In the genomic region with DNA sequence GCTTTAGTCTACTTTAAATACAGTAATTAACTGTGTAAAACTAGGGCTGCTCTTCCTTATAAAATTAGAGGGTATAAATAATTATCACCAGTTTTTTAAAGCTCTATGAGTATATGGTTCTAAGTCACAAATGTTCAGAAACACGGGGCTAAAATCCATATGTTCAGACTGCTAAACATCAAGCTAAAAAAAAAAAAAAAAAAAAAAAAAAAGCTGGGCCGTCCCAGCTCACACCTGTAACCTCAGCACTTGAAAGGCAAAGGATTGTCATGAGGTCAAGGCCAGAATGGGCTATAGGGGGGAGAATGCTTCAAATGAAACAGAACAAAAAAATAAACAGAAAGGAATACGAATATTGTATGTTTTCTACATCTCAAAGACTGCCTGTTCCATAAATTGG, we compare ENCODE assay signal across 8 mouse cellular contexts. TPM values are rescaled to one million over a fixed set of nuclear protein-coding genes. Genes with fewer than 3 reads are reported as not detected.
DNase-seq lines count a peak whose midpoint lies in the region; ATAC-seq and TF ChIP-seq lines count a peak whose summit lies in the region.

No protein-coding gene starts in this region.

- TF ChIP-seq EP300 in ES-Bruce4 (IDR thresholded peaks at IDR 0.05; ENCODE audit: insufficient read depth, low read depth, low read length) = no peak
- no peak for TF ChIP-seq EP300 in liver, postnatal 0 days (IDR thresholded peaks at IDR 0.05; ENCODE audit: low read depth)

- TF ChIP-seq CTCF in ES-Bruce4 (IDR thresholded peaks at IDR 0.05; ENCODE audit: low read depth, low read length) = no peak
- TF ChIP-seq CTCF in liver, postnatal 0 days (IDR thresholded peaks at IDR 0.05; ENCODE audit: low read depth) = no peak

- ATAC-seq in heart, embryonic 13.5 days (ENCODE audit: extremely low read depth, insufficient number of reproducible peaks, low FRiP score, low TSS enrichment) = no peak
- no peak for ATAC-seq in forebrain, embryonic 16.5 days
- no peak for ATAC-seq in liver, postnatal 0 days
- ATAC-seq in frontal cortex, adult (ENCODE audit: low TSS enrichment) = no peak

- peak overlapping the region; percentile 91 for H3K27ac ChIP-seq in heart, embryonic 13.5 days (replicated peaks)
- no peak overlapping the region for H3K27ac ChIP-seq in ES-Bruce4 (ENCODE audit: insufficient read depth, low read length)
- no peak overlapping the region for H3K27ac ChIP-seq in forebrain, embryonic 16.5 days (ENCODE audit: low read length)
- peak overlapping the region; percentile 94 for H3K27ac ChIP-seq in liver, postnatal 0 days (ENCODE audit: low read depth)

- peak overlapping the region; percentile 82 for H3K9ac ChIP-seq in heart, embryonic 13.5 days
- H3K9ac ChIP-seq in ES-Bruce4 (ENCODE audit: low read depth, poor library complexity, severe bottlenecking) = peak overlapping the region; percentile 56
- H3K9ac ChIP-seq in forebrain, embryonic 16.5 days (replicated peaks; ENCODE audit: low read depth, low read length) = peak overlapping the region; percentile 57; the same call in 1 of the 2 replicates
- peak overlapping the region; percentile 74 for H3K9ac ChIP-seq in liver, postnatal 0 days (replicated peaks)

- 13% methylated on average over 3 of the region's 3 CpGs for WGBS in heart, embryonic 13.5 days
- WGBS in forebrain, embryonic 16.5 days = 11% methylated on average over 3 of the region's 3 CpGs
- 16% methylated on average over 3 of the region's 3 CpGs for WGBS in liver, postnatal 0 days (ENCODE audit: insufficient replicate concordance)

- H3K27me3 ChIP-seq in heart, embryonic 13.5 days (replicated peaks) = no peaks in the 10 kb centered on the region
- no peaks in the 10 kb centered on the region for H3K27me3 ChIP-seq in ES-Bruce4 (ENCODE audit: control insufficient read depth, insufficient read depth, low read length, poor library complexity, severe bottlenecking)
- no peaks in the 10 kb centered on the region for H3K27me3 ChIP-seq in forebrain, embryonic 16.5 days (replicated peaks; ENCODE audit: control insufficient read depth, insufficient read depth, low read length)
- no peaks in the 10 kb centered on the region for H3K27me3 ChIP-seq in liver, postnatal 0 days (ENCODE audit: insufficient read depth, low read length)

- peaks cover 17% of the 10 kb centered on the region for H3K4me1 ChIP-seq in heart, embryonic 13.5 days
- H3K4me1 ChIP-seq in ES-Bruce4 (ENCODE audit: control insufficient read depth, insufficient read depth, low read length) = no peaks in the 10 kb centered on the region
- H3K4me1 ChIP-seq in forebrain, embryonic 16.5 days (replicated peaks; ENCODE audit: control insufficient read depth, insufficient read depth, low read length) = no peaks in the 10 kb centered on the region; the same call in none of the 2 replicates
- peaks cover 8% of the 10 kb centered on the region for H3K4me1 ChIP-seq in liver, postnatal 0 days (ENCODE audit: insufficient read depth)

- intact Hi-C loops in heart, postnatal 36 days (cut with DNase I) = loop anchor here (5.0 to 10.0 kb wide), 2 partner anchors 133 to 946 kb away; no protein-coding TSS in a partner anchor

- TF ChIP-seq POLR2A in ES-Bruce4 (IDR thresholded peaks at IDR 0.05; ENCODE audit: insufficient read depth, low read length) = no peak

- H3K36me3 ChIP-seq in heart, embryonic 13.5 days = no peaks in the 10 kb centered on the region
- H3K36me3 ChIP-seq in ES-Bruce4 (ENCODE audit: control insufficient read depth, insufficient read depth, low read length, poor library complexity, severe bottlenecking) = no peaks in the 10 kb centered on the region
- H3K36me3 ChIP-seq in forebrain, embryonic 16.5 days (ENCODE audit: control insufficient read depth, insufficient read depth) = no peaks in the 10 kb centered on the region
- no peaks in the 10 kb centered on the region for H3K36me3 ChIP-seq in liver, postnatal 0 days (replicated peaks; ENCODE audit: insufficient read depth, low read length)

- peak overlapping the region; percentile 62 for H3K4me3 ChIP-seq in heart, embryonic 13.5 days
- H3K4me3 ChIP-seq in ES-Bruce4 (ENCODE audit: low read depth, low read length) = peak overlapping the region; percentile 84
- H3K4me3 ChIP-seq in forebrain, embryonic 16.5 days (replicated peaks; ENCODE audit: low read length) = peak overlapping the region; percentile 65
- H3K4me3 ChIP-seq in liver, postnatal 0 days (ENCODE audit: low read depth, low read length) = peak overlapping the region; percentile 71

- H3K4me2 ChIP-seq in heart, embryonic 13.5 days = peak overlapping the region; percentile 66
- peak overlapping the region; percentile 57 for H3K4me2 ChIP-seq in forebrain, embryonic 16.5 days (ENCODE audit: low read length)
- H3K4me2 ChIP-seq in liver, postnatal 0 days (ENCODE audit: low read depth, low read length) = peak overlapping the region; percentile 72

- no peaks in the 10 kb centered on the region for H3K9me3 ChIP-seq in heart, embryonic 13.5 days
- no peaks in the 10 kb centered on the region for H3K9me3 ChIP-seq in ES-Bruce4 (replicated peaks; ENCODE audit: control insufficient read depth, insufficient read depth, low read length, poor library complexity, severe bottlenecking)
- H3K9me3 ChIP-seq in forebrain, embryonic 16.5 days (ENCODE audit: control insufficient read depth, low read length) = no peaks in the 10 kb centered on the region
- no peaks in the 10 kb centered on the region for H3K9me3 ChIP-seq in liver, postnatal 0 days (ENCODE audit: low read length)

- no peak for DNase-seq in heart, postnatal 36 days
- no peak for DNase-seq in liver, postnatal 0 days
- no peak for DNase-seq in adrenal gland, adult 8-10 months
- DNase-seq in left cerebral cortex, adult 18-20 months (ENCODE audit: low spot score in 2 of 2) = no peak

RNA-seq across cellular contexts. Expression of a gene that starts 0.9 kb away (rescaled TPM):
- 44.4 and 48.7 TPM in 2 replicates for polyA plus RNA-seq in heart, embryonic 13.5 days (2015; fragmentation: Nextera tagmentation; extraction: Ambion mirVana)
- 10 to 100 TPM; 38.7 to 54.0 TPM for total RNA-seq in heart, postnatal 36 days (2021)
- polyA plus RNA-seq in ES-Bruce4 (2011; ENCODE audit: insufficient read depth, insufficient read length, low read depth, missing spikeins) = 38.9 and 39.3 TPM in 2 replicates
- 22.6 and 25.2 TPM in 2 replicates for polyA plus RNA-seq in forebrain, embryonic 16.5 days (2015; fragmentation: Nextera tagmentation; extraction: Ambion mirVana)
- 21.7 and 22.3 TPM in 2 replicates for polyA plus RNA-seq in liver, postnatal 0 days (2015; fragmentation: Nextera tagmentation; extraction: Ambion mirVana)
- total RNA-seq in adrenal gland, adult 8-10 months (2022) = 10 to 100 TPM; 54.0 to 65.9 (median 59.2) TPM
- 10 to 100 TPM; 12.5 to 12.6 TPM for total RNA-seq in left cerebral cortex, adult 18-20 months (2021)

RNA-seq across cellular contexts. Expression of a gene that starts 4.7 kb away (rescaled TPM):
- polyA plus RNA-seq in heart, embryonic 13.5 days (2015; fragmentation: Nextera tagmentation; extraction: Ambion mirVana) = 770 and 864 TPM in 2 replicates
- 1,000 to 10,000 TPM; 1,680 to 1,775 TPM for total RNA-seq in heart, postnatal 36 days (2021)
- polyA plus RNA-seq in ES-Bruce4 (2011; ENCODE audit: insufficient read depth, insufficient read length, low read depth, missing spikeins) = 722 and 811 TPM in 2 replicates
- polyA plus RNA-seq in forebrain, embryonic 16.5 days (2015; fragmentation: Nextera tagmentation; extraction: Ambion mirVana) = 299 and 304 TPM in 2 replicates
- 537 and 543 TPM in 2 replicates for polyA plus RNA-seq in liver, postnatal 0 days (2015; fragmentation: Nextera tagmentation; extraction: Ambion mirVana)
- 100 to 1,000 TPM; 194 to 365 (median 289) TPM for total RNA-seq in adrenal gland, adult 8-10 months (2022)
- 100 to 1,000 TPM; 314 to 326 TPM for total RNA-seq in left cerebral cortex, adult 18-20 months (2021)

RNA-seq across cellular contexts. Expression of a gene that starts 16.3 kb away (rescaled TPM):
- 11.7 and 13.4 TPM in 2 replicates for polyA plus RNA-seq in heart, embryonic 13.5 days (2015; fragmentation: Nextera tagmentation; extraction: Ambion mirVana)
- 10 to 100 TPM in 1 of 2 experiments, 1 to 10 TPM in 1; 7.5 to 10.5 TPM for total RNA-seq in heart, postnatal 36 days (2021)
- polyA plus RNA-seq in ES-Bruce4 (2011; ENCODE audit: insufficient read depth, insufficient read length, low read depth, missing spikeins) = 19.8 and 24.0 TPM in 2 replicates
- polyA plus RNA-seq in forebrain, embryonic 16.5 days (2015; fragmentation: Nextera tagmentation; extraction: Ambion mirVana) = 17.6 and 20.7 TPM in 2 replicates
- 3.1 and 4.9 TPM in 2 replicates for polyA plus RNA-seq in liver, postnatal 0 days (2015; fragmentation: Nextera tagmentation; extraction: Ambion mirVana)
- 10 to 100 TPM; 38.9 to 47.4 (median 44.8) TPM for total RNA-seq in adrenal gland, adult 8-10 months (2022)
- total RNA-seq in left cerebral cortex, adult 18-20 months (2021) = 1 to 10 TPM; 7.2 to 8.3 TPM

Comparison
In these comparisons a context has a peak if more than half of its experiments do, and no peak if none do; other contexts are left out.
1. H3K27ac ChIP-seq: peak in heart, embryonic 13.5 days (single experiment) and liver, postnatal 0 days (single experiment); none in ES-Bruce4 (single experiment) and forebrain, embryonic 16.5 days (single experiment).
2. Peak in every context shown above with its lines, with median percentiles within 50 percentile points of each other: H3K4me2 ChIP-seq, H3K4me3 ChIP-seq and H3K9ac ChIP-seq.